Mouse (Mus musculus) T-helper 17 cell (primary cell): Measurements from ENCODE around the gene Zfp715.
"Not testable (repeated sequence)": the region's sequence is repeated elsewhere in the genome, so short reads cannot be mapped to it uniquely, and the experiment has no call there.

Experiments used
- in situ Hi-C, 2 experiments: fragments of 300-600 bp; cut with MboI, MseI; formaldehyde crosslinking; loops; 1 replicate in 1 of 2; 2 replicates in 1 of 2; pipeline ENCODE4 v1.15.1; 2025; ENCODE audit warnings: high pct_unique_total_duplicates in 2 of 2

Zfp715 gene

DNA sequence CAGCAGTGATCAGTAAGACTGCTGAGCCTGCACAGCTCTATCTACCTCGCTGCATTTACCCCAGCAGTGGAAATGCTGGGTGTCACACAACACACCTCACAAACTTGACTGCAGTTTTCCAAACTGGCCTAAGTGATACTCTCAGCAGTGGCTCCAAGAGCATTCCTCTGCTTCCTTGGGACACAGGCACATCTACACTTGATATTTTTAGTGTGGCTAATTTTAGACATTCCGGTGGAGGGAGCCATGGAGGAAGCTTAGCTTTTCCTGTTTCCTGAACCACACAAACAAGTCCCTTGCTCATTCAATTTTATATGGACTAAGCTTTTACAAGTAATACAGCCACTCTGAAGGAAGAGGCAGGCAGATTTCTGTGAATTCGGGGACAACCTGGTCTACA is 7.9 kb downstream of the Zfp715 start:
- in situ Hi-C loops = loop anchor here in 1 of 2 experiments (5.0 kb wide), 1 partner anchor 277 kb away; no protein-coding TSS in a partner anchor

DNA sequence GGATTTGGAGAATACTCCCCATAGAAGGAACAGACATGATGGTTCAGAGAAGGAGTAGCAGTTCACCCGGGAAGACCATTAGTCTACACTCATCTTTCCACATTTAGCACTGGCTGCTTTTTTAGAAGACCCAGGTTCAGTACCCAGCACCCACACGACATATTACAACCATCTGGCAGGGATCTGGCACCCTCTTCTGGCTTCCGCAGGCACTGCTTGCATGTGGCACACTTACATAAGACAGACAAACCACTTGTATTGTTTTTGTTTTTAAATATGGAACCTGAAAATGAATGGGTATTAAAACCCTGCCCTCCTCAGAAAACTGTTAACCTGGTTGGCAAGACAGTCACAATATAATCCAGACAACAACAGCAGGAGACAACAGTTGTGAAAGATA is 21.6 kb downstream of the Zfp715 start:
- in situ Hi-C loops = loop anchor here (25.0 kb wide), 4 partner anchors 1629 to 1904 kb away; partner anchors contain the start of genes AI987944 (in 1 of the 2), AW146154 (in 1 of the 2), Gm20449 (in 1 of the 2) and Zfp788 (in 1 of the 2)

DNA sequence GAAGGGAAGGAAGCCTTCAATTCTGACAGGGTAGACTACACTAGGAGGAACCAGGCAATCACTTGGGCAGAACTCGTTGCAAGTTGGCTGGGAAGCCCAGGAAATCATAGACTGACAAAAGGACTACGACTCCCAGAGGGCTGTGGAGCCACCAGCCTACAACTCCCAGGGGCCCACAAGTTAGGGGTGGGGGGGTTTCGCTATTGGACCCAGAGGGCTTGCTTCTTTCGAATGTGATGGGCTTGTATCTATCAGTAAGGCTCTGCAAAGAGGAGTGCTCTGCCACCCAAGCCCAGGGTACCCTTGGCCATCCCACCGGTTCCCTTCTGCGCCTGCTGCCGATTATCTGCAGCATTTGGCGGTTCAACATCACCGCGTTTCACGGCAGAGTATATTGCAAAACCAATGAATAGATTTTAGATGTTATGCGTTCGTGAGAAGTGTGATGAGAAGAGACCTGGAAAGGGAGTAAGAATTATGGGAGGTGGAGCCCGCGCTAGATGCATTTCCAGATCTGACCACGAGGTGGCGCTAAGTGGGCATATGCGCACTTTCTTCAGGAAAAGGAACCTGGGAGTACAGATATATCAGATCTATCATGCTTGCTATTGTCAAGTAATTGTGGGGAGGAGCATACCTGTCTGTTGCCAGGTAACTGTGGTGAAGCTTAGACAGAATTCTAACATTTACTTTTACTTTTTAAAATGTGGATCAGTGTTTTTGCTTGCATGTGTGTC is 30.1 kb downstream of the Zfp715 start:
- in situ Hi-C loops = loop anchor here (5.0 to 25.0 kb wide), 5 partner anchors 184 to 1896 kb away; partner anchors contain the start of genes AI987944 (in 1 of the 2), AW146154 (in 1 of the 2), Gm20449 (in 1 of the 2) and Zfp788 (in 1 of the 2)

DNA sequence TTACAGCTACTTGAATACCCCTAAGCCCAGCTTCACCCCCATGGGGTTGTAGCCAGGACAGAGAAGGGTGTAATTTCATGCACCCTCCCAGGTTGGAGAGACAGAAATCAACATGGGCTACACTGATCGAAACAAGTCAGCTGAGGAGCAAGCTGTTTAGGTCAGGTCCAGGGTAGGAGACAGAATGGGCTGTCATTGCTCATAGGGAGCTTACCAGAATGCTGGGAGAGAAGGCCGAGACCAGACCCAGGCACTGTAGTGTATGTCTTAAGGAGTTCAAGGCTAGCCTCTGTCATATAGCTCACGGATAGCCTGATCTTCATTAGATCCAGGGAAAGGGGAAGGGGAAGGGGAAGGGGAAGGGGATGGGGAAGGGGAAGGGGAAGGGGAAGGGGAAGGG is 30.6 kb downstream of the Zfp715 start:
- in situ Hi-C loops = loop anchor here (5.0 to 25.0 kb wide), 5 partner anchors 185 to 1895 kb away; partner anchors contain the start of genes AI987944 (in 1 of the 2), AW146154 (in 1 of the 2), Gm20449 (in 1 of the 2) and Zfp788 (in 1 of the 2)

DNA sequence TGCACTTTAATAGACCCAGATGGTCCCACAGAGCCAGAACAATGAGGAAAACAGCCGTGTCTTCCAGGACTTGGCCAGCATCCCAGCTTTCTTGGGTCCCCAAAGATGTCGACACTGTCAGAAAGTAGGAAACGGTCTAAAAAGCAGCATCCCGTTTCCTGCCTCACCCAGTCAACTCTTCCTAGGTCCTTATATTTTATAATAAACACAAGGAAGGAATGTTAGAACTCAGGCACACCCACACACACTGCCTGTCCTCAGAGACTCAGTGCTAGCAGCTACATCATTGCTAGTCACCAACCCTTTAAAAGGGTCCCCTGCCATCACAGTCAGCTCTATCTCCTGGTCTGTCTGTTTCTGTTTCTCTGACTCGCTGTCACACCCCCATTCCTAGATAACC is 35.7 kb downstream of the Zfp715 start:
- in situ Hi-C loops = loop anchor here (25.0 kb wide), 4 partner anchors 1615 to 1890 kb away; partner anchors contain the start of genes AI987944 (in 1 of the 2), AW146154 (in 1 of the 2), Gm20449 (in 1 of the 2) and Zfp788 (in 1 of the 2)

DNA sequence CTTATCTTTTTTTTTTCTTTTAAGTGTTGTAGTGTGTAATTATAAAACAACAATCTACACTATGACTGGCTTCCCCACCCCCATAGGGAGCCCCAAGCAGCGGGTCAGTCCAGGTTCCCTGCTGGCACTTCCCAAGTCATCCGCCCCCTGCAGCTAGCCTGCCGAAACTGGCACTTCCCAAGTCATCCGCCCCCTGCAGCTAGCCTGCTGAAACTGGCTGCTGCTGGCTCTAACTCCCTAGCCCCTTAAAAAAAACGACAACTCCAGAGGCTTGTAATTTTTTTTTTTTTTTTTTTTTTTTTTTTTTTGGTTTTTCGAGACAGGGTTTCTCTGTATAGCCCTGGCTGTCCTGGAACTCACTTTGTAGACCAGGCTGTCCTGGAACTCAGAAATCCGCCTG is 36.9 kb downstream of the Zfp715 start:
- in situ Hi-C loops = loop anchor here (25.0 kb wide), 4 partner anchors 1614 to 1889 kb away; partner anchors contain the start of genes AI987944 (in 1 of the 2), AW146154 (in 1 of the 2), Gm20449 (in 1 of the 2) and Zfp788 (in 1 of the 2)

DNA sequence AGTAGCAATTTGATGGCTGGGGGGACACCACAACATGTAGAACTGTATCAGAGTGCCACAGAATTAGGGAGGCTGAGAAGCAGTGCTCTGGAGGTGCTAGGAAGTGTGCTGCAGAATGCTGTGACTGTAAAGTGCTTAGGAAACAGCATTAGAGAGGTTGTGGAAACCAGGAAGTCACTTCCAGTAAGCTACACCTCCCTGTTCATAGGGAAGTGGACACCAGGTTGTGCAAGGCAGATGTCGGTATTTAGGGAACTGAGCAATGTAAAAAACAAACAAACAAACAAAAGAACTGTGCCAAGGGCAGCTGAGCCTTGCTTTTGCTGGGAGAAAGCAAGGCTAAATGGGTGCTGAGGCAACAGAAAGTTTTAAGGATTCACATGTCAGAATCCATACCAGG is 39.6 kb downstream of the Zfp715 start:
- in situ Hi-C loops = no loop called here

DNA sequence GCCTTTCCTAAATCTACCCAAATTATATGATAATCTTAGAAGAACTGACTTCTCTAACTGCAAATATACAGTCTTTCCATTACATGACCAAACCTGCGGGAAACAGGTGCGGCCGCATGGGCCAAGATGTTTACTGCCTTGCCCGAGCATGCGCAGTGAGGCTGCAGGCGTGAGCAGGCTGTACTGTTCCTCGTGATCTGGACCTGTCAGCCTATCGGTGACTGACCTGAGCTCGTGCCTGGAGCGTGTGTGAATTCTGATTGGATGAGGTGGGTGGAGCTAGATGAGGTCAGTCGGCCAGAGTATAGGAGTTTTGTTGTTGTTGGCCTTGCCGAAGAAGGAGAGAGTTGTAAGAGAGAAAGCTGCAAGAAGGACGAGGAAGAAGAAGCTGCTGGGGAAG is 45.7 kb downstream of the Zfp715 start:
- in situ Hi-C loops = not testable (repeated sequence)

DNA sequence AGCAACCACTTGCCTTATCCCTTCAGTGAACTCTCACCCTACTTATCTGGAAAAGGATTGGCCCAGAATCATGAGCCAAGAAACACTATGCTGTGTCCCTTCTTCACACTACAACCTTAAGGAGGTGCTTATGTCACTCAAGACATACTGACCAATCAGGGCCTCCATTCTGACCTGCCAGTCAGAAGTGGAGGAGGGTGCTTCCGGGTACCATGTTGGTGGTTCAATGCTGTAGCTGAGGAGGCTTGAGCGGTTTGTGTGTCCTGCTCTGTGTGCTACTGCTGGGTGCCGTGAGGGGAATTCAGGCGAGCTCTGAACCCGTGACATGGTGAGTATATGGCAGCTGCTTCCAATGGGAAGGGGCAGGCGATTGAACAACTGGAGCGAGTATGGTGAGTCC is 59.6 kb downstream of the Zfp715 start:
- in situ Hi-C loops = no loop called here

DNA sequence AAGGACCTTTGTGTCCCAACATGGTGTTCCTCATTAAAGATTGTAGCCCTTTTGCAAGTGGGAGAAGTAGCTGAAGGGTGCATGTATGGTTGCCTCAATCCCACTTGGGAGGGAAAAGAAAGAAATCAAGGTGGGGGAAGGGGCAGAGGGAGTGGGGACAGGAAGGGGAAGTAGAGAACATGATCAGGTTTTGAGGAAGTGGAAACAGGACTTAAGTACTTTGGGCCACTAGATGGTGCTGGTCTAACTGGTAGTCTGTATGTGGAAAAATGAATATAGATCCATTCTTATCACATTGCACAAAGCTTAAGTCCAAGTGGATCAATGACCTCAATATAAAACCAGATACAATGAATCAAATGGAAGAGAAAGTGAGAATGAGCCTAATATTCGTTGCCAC is 62.4 kb downstream of the Zfp715 start:
- in situ Hi-C loops = not testable (repeated sequence)
